Mouse (Mus musculus) right cerebral cortex, adult 18-20 months (tissue): ENCODE data around the gene Tac2.

Experiments
- DNase-seq: peaks from one replicate; pipeline ENCODE4 v3.0.0; 2022; ENCODE audit warnings: mixed read lengths

Gene Tac2

GRCm38 (mm10) chr10:127728437-127728836, 4.2 kb downstream of the Tac2 start:
- DNase-seq: no peak

DNA sequence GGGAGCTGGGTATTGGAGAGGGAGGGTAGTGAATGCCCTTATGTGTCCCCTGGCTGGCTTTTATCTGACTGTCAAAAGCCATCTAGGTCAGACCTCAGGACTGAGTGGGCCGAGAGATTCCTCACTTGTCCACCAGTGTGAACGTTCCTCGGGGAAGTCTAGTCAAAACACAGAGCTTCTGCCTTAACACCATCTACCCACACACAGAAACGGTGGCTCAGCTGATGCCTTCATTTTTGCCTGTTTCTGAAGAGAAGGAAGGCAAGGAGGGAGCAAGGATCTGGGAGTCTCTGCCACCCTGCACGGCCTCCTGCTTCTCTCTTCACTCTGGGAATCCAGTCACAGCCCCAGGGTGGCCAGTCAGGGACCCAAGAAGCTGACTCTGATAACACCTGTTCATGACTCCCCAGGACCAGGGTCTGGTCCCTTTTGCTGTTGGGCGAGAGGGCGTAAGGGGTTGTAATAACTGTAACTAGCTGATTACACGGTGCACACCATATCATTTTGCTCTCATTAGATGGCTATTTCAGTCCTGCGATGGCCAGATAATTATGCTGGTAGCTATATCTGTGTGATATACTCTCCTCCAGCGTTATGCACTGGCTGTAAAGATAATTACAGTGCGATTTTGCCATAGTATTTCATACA, 6.1 kb downstream of the Tac2 start:
- peak; percentile 38 for DNase-seq

- DNase-seq: no peak
These were observed 6.6 kb downstream of the Tac2 start for GRCm38 (mm10) chr10:127730933-127731310.

- no peak for DNase-seq
These were observed 7.1 kb downstream of the Tac2 start for GRCm38 (mm10) chr10:127731397-127731796.

- no peak for DNase-seq
These were observed 10.2 kb downstream of the Tac2 start for GRCm38 (mm10) chr10:127734434-127734833.

GRCm38 (mm10) chr10:127736266-127736665, 12.0 kb downstream of the Tac2 start:
- DNase-seq: no peak

GRCm38 (mm10) chr10:127736916-127737315, 12.6 kb downstream of the Tac2 start:
- DNase-seq: no peak

DNA sequence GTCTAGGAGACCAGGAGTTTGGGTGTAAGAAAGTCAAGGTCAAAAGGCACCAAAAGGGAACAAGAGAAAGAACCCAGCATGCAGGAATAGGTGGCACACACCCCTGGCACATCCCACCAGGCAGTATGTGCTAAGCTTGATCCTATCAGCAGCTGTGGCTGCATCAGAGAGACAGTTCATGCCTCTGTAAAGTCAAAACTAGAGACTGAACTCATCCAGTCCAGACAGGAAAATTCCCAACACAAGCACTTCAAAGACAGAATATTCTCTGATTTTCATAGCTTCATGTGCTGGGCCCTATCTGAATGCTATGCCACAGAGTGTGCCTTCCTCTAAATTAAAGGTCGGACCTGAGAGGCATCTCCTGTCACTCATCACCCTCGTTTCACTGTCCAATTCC, 13.3 kb downstream of the Tac2 start:
- DNase-seq: no peak

DNA sequence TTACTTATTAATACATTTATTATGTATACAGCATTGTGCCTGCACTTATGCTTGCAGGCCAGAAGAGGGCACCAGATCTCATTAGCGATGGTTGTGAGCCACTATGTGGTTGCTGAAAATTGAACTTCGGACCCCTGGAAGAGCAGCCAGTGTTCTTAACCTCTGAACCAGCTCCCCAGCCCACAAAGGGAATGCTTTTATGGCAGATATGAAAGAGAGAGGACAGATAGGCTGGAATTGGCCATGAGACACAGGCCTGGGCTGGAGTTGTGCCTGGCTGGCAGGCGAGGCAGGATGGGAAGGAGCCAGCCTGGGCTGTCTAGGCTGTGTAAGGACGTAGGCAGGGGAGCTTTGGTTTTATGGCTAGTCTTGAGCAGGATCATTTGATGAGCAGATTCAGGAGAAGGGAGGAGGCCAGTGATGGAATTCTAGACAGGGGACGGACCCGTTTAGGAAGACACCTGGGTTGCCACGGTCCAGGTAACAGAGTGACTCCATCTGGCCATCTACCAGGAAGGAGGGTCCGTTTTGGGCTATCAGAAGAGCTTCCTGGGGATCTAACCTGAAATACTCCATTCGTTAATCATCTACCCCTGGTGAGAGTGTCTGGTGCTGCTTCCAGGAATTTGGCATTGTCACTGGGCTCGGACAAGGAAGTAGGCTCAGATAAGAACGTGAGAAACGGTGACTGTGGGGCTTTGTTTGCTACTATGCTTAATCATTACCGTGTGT, 14.0 kb downstream of the Tac2 start:
- DNase-seq: no peak

DNA sequence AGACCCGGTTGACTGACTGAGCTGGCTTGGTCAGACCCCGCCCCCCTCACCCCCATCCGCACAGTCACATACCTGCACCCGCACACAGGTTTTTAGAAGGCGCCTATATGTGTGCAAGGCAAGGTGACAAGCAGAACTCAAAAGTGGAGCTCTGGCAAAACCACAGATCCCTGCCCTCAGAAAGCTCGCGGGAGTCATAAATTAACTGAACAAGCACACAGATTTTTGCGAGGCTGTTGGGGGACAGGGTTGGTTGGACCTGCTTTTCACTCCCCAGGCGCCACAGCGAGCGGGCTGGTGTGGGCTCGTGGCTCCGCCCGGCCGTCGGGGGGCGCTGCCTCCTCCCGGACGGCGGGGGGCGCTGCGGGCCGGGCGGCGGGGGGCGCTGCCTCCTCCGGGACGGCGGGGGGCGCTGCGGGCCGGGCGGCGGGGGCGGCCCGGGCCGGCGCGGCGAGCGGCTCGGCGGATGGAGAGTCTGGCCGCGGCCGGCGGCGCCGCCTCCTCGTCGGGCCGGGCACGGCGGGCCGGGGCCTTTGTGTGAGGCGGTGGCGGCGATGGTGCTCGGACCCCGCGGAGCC, 14.9 kb downstream of the Tac2 start, which contains the start of gene Zbtb39:
TSS of gene Zbtb39 (plus strand) at position 456 of the 578 bp plus-strand sequence.
- DNase-seq: peak; percentile 72

DNA sequence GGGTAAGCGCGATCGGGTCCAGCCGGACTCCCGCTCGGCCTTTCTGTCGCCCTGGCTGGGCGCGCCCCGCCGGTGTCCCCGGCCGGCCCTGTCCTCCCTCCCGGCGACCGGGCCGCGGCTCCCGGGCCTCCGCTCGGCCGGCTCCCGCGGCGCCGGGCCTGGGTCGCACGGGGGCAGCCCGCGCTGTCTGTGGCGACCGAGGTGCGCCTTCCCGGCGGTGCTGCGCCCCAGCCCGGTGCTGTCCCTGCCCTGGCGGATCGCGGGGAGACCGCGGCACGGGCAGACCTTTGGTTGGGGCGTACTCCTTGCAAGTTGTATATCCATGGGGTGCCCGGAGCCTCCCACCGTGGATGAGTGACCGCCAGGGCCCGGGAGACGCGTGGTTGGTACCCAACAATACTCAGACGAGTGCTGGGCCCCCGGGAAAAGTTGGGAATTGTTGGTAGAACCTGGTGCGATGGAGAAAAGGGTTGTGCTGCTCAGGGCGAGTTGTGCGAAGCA, 15.4 kb downstream of the Tac2 start:
- peak; percentile 29 for DNase-seq

DNA sequence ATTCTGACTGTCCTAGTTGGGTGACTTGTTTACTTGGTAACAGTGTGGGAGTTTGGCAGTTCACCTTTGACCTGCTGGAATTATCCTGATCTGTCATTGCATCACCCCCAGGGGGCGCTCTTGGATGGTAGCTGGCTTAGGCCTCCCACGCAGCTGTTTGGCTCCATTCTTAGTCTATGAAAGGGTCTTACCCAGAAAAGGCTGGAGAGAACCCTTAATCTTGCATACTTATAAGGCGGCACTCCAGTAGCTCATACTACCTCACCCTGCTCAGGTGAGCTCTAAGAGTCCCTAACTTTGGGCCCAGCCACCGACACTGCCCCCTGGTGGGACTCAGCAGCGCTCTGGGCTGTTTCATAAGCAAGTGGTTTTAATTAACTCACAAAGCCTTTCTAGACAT, 20.4 kb downstream of the Tac2 start:
- no peak for DNase-seq

- DNase-seq: no peak
These were observed 21.6 kb downstream of the Tac2 start for GRCm38 (mm10) chr10:127745886-127746285.

GRCm38 (mm10) chr10:127747254-127747653, 23.0 kb downstream of the Tac2 start:
- no peak for DNase-seq

DNA sequence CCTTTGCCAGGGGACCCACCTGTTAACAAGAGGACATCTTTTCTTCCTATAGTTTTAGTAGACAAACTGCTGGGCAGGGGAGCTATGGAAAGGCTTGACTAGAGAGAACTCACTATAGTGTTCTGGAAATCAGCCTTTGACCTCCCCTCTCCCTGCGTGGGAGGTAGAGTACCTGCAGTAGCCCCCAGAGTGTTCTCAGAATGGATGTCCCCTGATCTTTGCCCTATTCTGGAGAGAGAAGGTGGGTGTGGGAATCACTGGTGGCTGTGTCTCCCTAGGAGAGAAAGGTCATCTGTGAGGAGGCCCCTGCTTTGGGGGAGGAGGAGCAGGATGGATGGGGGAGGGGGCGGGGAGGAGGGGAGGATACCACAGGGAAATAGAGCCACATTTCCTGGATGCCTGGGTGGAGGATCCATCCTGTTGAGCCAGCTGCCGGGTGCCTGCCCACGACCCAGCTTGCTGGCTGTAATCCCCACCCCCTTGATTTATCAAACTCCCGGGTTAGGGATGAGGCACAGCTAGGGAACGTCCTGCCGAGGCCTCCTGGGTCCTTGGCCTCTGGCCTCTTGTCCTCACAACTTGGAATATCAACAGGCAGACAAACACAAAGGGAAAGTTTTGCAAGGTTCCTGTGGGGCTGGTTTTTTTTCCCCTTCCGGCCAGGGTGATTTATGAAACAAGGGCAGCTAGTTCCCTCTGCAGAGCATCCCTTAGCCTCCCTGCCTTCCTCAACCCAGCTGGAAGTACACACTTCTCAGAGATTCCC, 24.8 kb downstream of the Tac2 start:
- no peak for DNase-seq

DNA sequence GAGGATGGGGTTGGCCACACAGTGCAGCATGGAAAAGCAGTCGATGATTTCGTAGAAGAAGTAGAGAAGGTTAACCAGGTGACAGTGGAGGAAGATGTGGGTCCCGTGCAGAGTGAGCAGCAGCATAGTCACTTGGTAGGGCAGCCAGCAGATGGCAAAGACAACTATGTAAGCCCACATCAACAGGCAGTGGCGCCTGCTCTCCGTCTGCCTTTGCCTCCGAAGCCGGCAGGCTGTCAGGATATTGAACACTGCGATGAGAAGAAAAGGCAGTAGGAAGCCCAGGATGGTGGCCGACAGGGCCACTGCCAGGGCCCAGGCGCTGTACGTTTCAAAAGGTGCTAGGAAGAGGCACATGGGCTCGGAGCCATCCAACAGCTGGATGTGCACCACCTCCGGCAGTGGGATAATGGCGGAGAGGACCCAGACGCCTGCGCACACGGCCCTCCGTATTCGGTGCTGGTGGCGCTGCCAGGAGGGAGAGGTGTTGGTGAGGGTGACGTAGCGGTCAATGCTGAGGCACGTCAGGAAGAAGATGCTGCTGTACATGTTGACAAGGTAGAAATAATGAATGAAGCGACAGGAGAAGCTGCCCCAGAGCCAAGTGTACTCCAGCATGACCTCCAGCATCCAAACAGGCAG, 26.0 kb downstream of the Tac2 start:
- no peak for DNase-seq

DNA sequence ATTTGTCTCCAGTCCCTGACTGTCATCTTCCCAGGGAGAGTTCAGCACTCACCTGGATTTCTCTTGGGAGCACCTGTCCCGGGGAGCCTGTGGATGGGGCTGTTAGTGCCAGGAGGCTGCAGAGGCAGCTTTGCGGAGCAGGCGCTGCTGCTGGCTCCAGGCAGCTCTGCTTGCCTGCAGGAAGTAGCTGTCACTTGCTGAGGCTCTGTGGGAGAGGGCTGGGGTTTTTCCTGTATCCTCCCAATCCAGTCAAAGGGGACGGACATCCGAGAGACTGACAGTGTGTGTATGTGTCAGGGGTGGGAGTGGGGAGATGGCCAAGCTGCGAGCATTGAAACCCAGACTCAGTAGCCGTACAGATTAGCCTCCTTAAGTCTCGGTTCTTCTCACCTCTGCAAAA, 27.3 kb downstream of the Tac2 start, which contains the start of gene Gpr182:
TSS of gene Gpr182 (minus strand) at position 185 of the 400 bp plus-strand sequence.
- no peak for DNase-seq

- DNase-seq: no peak
These were observed 30.4 kb downstream of the Tac2 start for GRCm38 (mm10) chr10:127754566-127755166.

DNA sequence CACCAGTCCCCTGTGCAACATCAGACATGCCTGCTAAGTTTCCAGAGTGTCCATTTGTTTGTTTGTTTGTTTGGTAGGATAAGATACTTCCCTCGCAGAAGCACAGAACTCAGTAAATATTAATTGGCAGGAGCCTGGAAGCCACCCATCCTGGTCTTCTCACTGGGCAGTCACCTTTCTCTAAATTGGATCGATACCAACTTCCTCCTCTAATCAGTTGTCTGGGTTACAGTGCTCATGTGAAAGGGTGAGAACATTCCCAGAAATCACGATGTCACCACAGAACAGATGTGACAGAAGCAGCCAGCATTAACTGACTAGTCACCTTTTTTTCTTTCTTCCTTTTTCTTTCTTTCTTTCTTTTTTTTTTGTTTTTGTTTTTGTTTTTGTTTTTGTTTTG, 31.0 kb downstream of the Tac2 start:
- DNase-seq: no peak

- DNase-seq: no peak
These were observed 31.6 kb downstream of the Tac2 start for GRCm38 (mm10) chr10:127755770-127756468.
